Comparison of ENCODE assay signal across 10 mouse cellular contexts in the genomic region with DNA sequence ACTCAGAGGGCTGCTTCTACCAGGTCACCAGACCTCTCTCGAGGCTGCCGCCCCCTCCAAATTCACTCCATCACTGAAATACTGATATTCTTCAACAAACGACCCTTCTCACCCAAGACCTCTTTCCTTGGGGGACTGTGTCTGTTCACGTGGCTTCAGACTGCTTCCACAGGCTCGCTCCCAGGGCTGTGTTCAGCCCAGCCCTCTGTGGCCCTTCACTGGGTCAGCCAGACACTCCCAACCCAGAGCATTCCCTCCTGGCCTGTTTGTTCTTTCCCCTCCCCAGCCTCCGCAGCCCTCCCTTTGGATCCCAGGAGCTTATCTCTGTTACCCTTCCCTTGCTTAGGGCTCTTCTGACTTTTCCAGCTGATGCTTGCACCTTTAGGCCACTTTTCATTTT. TPM values are rescaled to one million over a fixed set of nuclear protein-coding genes. Genes with fewer than 3 reads are reported as not detected.
A peak's percentile ranks its signal among the peaks of the same experiment; 100 is the strongest.
DNase-seq lines count a peak whose midpoint lies in the region; ATAC-seq and TF ChIP-seq lines count a peak whose summit lies in the region.
"Had no signal": no experiment of that assay in that cellular context is flagged by ENCODE, and none has a peak within 500 bp of the region (broad histone marks: within the 10 kb centered on the region; RNA-seq: fewer than 3 reads in every experiment).

No protein-coding gene starts in this region.

- no peak overlapping the region for H3K4me3 ChIP-seq in forebrain, embryonic 10.5 days
- no peak overlapping the region for H3K4me3 ChIP-seq in forebrain, embryonic 14.5 days (ENCODE audit: low read depth, low read length)
- H3K4me3 ChIP-seq in lung, embryonic 16.5 days (ENCODE audit: low read length) = no peak overlapping the region
- no peak overlapping the region for H3K4me3 ChIP-seq in stomach, postnatal 0 days (ENCODE audit: low read depth, low read length)
- H3K4me3 ChIP-seq: embryonic facial prominence, embryonic 12.5 days had no signal

- H3K9me3 ChIP-seq in forebrain, embryonic 10.5 days = no peaks in the 10 kb centered on the region
- H3K9me3 ChIP-seq in forebrain, embryonic 14.5 days (replicated peaks; ENCODE audit: control insufficient read depth, low read length) = no peaks in the 10 kb centered on the region
- H3K9me3 ChIP-seq in lung, embryonic 16.5 days (ENCODE audit: control insufficient read depth, low read length) = no peaks in the 10 kb centered on the region
- no peaks in the 10 kb centered on the region for H3K9me3 ChIP-seq in stomach, postnatal 0 days (ENCODE audit: control insufficient read depth, low read length)
- H3K9me3 ChIP-seq: embryonic facial prominence, embryonic 12.5 days had no signal

- no peak for DNase-seq in forebrain, embryonic 10.5 days (ENCODE audit: extremely low spot score, low spot score)
- no peak for DNase-seq in forebrain, embryonic 14.5 days (ENCODE audit: low spot score)
- no peak for DNase-seq in lung, postnatal 14 days
- DNase-seq in heart, postnatal 36 days = peak; percentile 50 to 57
- DNase-seq in stomach, postnatal 0 days (ENCODE audit: low spot score) = no peak
- no peak for DNase-seq in thymus, postnatal 14 days

- TF ChIP-seq EP300 in stomach, postnatal 0 days (optimal IDR thresholded peaks at IDR 0.05) = no peak

- no peak overlapping the region for H3K4me2 ChIP-seq in forebrain, embryonic 14.5 days (ENCODE audit: low read length)
- H3K4me2 ChIP-seq in lung, embryonic 16.5 days (ENCODE audit: low read depth, low read length) = no peak overlapping the region
- 0 out of 2 replicates have a peak overlapping the region, but pooled peaks have one; percentile 5 for H3K4me2 ChIP-seq in stomach, postnatal 0 days (replicated peaks; ENCODE audit: low read depth)
- H3K4me2 ChIP-seq: embryonic facial prominence, embryonic 12.5 days had no signal

- H3K4me1 ChIP-seq in forebrain, embryonic 10.5 days = peaks cover 26% of the 10 kb centered on the region
- 0 out of 2 replicates have a peak, but pooled peaks cover 2% of the 10 kb centered on the region for H3K4me1 ChIP-seq in forebrain, embryonic 14.5 days (ENCODE audit: control insufficient read depth, insufficient read depth, low read length)
- peaks cover 41% of the 10 kb centered on the region for H3K4me1 ChIP-seq in lung, embryonic 16.5 days (replicated peaks; ENCODE audit: control insufficient read depth, insufficient read depth, low read length)
- peaks cover 13% of the 10 kb centered on the region; the same call in 1 of the 2 replicates for H3K4me1 ChIP-seq in stomach, postnatal 0 days (replicated peaks; ENCODE audit: control insufficient read depth, insufficient read depth)

- 70% methylated on average over 6 of the region's 6 CpGs for WGBS in forebrain, embryonic 10.5 days
- 73% methylated on average over 6 of the region's 6 CpGs for WGBS in forebrain, embryonic 14.5 days
- 43% methylated on average over 6 of the region's 6 CpGs for WGBS in lung, embryonic 16.5 days
- 39% methylated on average over 6 of the region's 6 CpGs for WGBS in stomach, postnatal 0 days

- no peak for TF ChIP-seq CTCF in stomach, postnatal 0 days (IDR thresholded peaks at IDR 0.05; ENCODE audit: low read depth)

- intact Hi-C loops in heart, postnatal 36 days (cut with DNase I) = loop anchor here (5.0 kb wide), 1 partner anchor 141 kb away; a partner anchor contains a TSS

- peaks cover 11% of the 10 kb centered on the region for H3K36me3 ChIP-seq in forebrain, embryonic 10.5 days (replicated peaks)
- H3K36me3 ChIP-seq in forebrain, embryonic 14.5 days (ENCODE audit: control insufficient read depth, insufficient read depth, low read length) = 0 out of 2 replicates have a peak, but pooled peaks cover 3% of the 10 kb centered on the region
- H3K36me3 ChIP-seq in lung, embryonic 16.5 days (ENCODE audit: control insufficient read depth, insufficient read depth, low read length) = no peaks in the 10 kb centered on the region
- H3K36me3 ChIP-seq in stomach, postnatal 0 days (ENCODE audit: control insufficient read depth, insufficient read depth, low read length) = no peaks in the 10 kb centered on the region
- H3K36me3 ChIP-seq: embryonic facial prominence, embryonic 12.5 days had no signal

- H3K27ac ChIP-seq in forebrain, embryonic 10.5 days = 0 out of 2 replicates have a peak overlapping the region, but pooled peaks have one; percentile 15
- no peak overlapping the region for H3K27ac ChIP-seq in forebrain, embryonic 14.5 days (ENCODE audit: low read depth, low read length)
- H3K27ac ChIP-seq in lung, embryonic 16.5 days (ENCODE audit: low read length) = peak overlapping the region; percentile 92
- peak overlapping the region; percentile 88 for H3K27ac ChIP-seq in stomach, postnatal 0 days (replicated peaks)
- H3K27ac ChIP-seq: embryonic facial prominence, embryonic 12.5 days had no signal

- no peaks in the 10 kb centered on the region for H3K27me3 ChIP-seq in forebrain, embryonic 10.5 days (ENCODE audit: poor library complexity, severe bottlenecking)
- no peaks in the 10 kb centered on the region for H3K27me3 ChIP-seq in forebrain, embryonic 14.5 days (replicated peaks; ENCODE audit: control insufficient read depth, insufficient read depth, low read length)
- H3K27me3 ChIP-seq in lung, embryonic 16.5 days (ENCODE audit: control insufficient read depth, insufficient read depth, low read depth, low read length) = no peaks in the 10 kb centered on the region
- H3K27me3 ChIP-seq in stomach, postnatal 0 days (ENCODE audit: control insufficient read depth, insufficient read depth, low read length) = no peaks in the 10 kb centered on the region
- H3K27me3 ChIP-seq: embryonic facial prominence, embryonic 12.5 days had no signal

- no peak for ATAC-seq in forebrain, embryonic 14.5 days
- ATAC-seq in lung, embryonic 16.5 days (ENCODE audit: low read depth) = no peak
- no peak for ATAC-seq in stomach, postnatal 0 days (ENCODE audit: low FRiP score, low TSS enrichment)
- ATAC-seq in erythroid progenitor cell, adult 5-6 weeks (replicated peaks; ENCODE audit: low FRiP score, poor library complexity, severe bottlenecking) = no peak
- ATAC-seq: hindbrain, postnatal 0 days had no signal

- H3K9ac ChIP-seq in forebrain, embryonic 14.5 days (ENCODE audit: low read length) = no peak overlapping the region
- H3K9ac ChIP-seq in lung, embryonic 16.5 days (ENCODE audit: low read length) = peak overlapping the region; percentile 21; the same call in 1 of the 2 replicates
- peak overlapping the region; percentile 5; the same call in 1 of the 2 replicates for H3K9ac ChIP-seq in stomach, postnatal 0 days (ENCODE audit: low read length)
- H3K9ac ChIP-seq: embryonic facial prominence, embryonic 12.5 days had no signal

RNA-seq across cellular contexts. Expression of a gene that starts 14.3 kb away (rescaled TPM):
- polyA plus RNA-seq in forebrain, embryonic 10.5 days (2016; fragmentation: Nextera tagmentation; extraction: Ambion mirVana) = 29.7 and 30.9 TPM in 2 replicates
- 14.3 and 14.6 TPM in 2 replicates for polyA plus RNA-seq in forebrain, embryonic 14.5 days (2014; fragmentation: Nextera tagmentation; extraction: Ambion mirVana)
- polyA plus RNA-seq in lung, embryonic 16.5 days (2015; fragmentation: Nextera tagmentation; extraction: Ambion mirVana) = 18.5 and 22.2 TPM in 2 replicates
- 10 to 100 TPM; 10.3 to 13.8 TPM for total RNA-seq in heart, postnatal 36 days (2021)
- polyA plus RNA-seq in stomach, postnatal 0 days (2015; fragmentation: Nextera tagmentation; extraction: Ambion mirVana) = 5.8 and 7.1 TPM in 2 replicates
- total RNA-seq in erythroid progenitor cell, adult 5-6 weeks (2015; ENCODE audit: low replicate concordance) = 52.4 and 62.0 TPM in 2 replicates
- 13.1 and 27.8 TPM in 2 replicates for total RNA-seq in erythroid progenitor cell, adult 5-6 weeks (2017; ENCODE audit: low replicate concordance)

RNA-seq across cellular contexts. Expression of a gene that starts 24.7 kb away (rescaled TPM):
- polyA plus RNA-seq in forebrain, embryonic 10.5 days (2016; fragmentation: Nextera tagmentation; extraction: Ambion mirVana) = 36.8 and 40.7 TPM in 2 replicates
- 19.0 and 21.9 TPM in 2 replicates for polyA plus RNA-seq in forebrain, embryonic 14.5 days (2014; fragmentation: Nextera tagmentation; extraction: Ambion mirVana)
- polyA plus RNA-seq in lung, embryonic 16.5 days (2015; fragmentation: Nextera tagmentation; extraction: Ambion mirVana) = 28.1 and 35.4 TPM in 2 replicates
- total RNA-seq in heart, postnatal 36 days (2021) = 10 to 100 TPM; 12.8 to 13.9 TPM
- polyA plus RNA-seq in stomach, postnatal 0 days (2015; fragmentation: Nextera tagmentation; extraction: Ambion mirVana) = 56.7 and 57.1 TPM in 2 replicates
- 57.0 and 70.6 TPM in 2 replicates for total RNA-seq in erythroid progenitor cell, adult 5-6 weeks (2015; ENCODE audit: low replicate concordance)
- 74.7 and 92.1 TPM in 2 replicates for total RNA-seq in erythroid progenitor cell, adult 5-6 weeks (2017; ENCODE audit: low replicate concordance)

RNA-seq across cellular contexts. Expression of a gene that starts 40.6 kb away (rescaled TPM):
- polyA plus RNA-seq in forebrain, embryonic 10.5 days (2016; fragmentation: Nextera tagmentation; extraction: Ambion mirVana) = 0.36 and 0.40 TPM in 2 replicates
- polyA plus RNA-seq in forebrain, embryonic 14.5 days (2014; fragmentation: Nextera tagmentation; extraction: Ambion mirVana) = 0.09 TPM in 1 of 2 replicates, not detected in the other
- polyA plus RNA-seq in lung, embryonic 16.5 days (2015; fragmentation: Nextera tagmentation; extraction: Ambion mirVana) = 50.5 and 60.2 TPM in 2 replicates
- 1 to 10 TPM in 1 of 2 experiments, under 1 TPM in 1; 0.73 to 1.8 TPM for total RNA-seq in heart, postnatal 36 days (2021)
- polyA plus RNA-seq in stomach, postnatal 0 days (2015; fragmentation: Nextera tagmentation; extraction: Ambion mirVana) = 112 and 116 TPM in 2 replicates
- total RNA-seq in erythroid progenitor cell, adult 5-6 weeks (2015; ENCODE audit: low replicate concordance) = not detected in 2 replicates
- 0.26 TPM in 1 of 2 replicates, not detected in the other for total RNA-seq in erythroid progenitor cell, adult 5-6 weeks (2017; ENCODE audit: low replicate concordance)

RNA-seq across cellular contexts. Expression of a gene that starts 44.7 kb away (rescaled TPM):
- polyA plus RNA-seq in forebrain, embryonic 10.5 days (2016; fragmentation: Nextera tagmentation; extraction: Ambion mirVana) = 1.8 and 2.1 TPM in 2 replicates
- 0.17 TPM in 1 of 2 replicates, not detected in the other for polyA plus RNA-seq in forebrain, embryonic 14.5 days (2014; fragmentation: Nextera tagmentation; extraction: Ambion mirVana)
- 0.59 and 0.62 TPM in 2 replicates for polyA plus RNA-seq in lung, embryonic 16.5 days (2015; fragmentation: Nextera tagmentation; extraction: Ambion mirVana)
- under 1 TPM in 1 of 2 experiments, not detected in 1; 0.14 TPM for total RNA-seq in heart, postnatal 36 days (2021)
- 21.2 and 22.0 TPM in 2 replicates for polyA plus RNA-seq in stomach, postnatal 0 days (2015; fragmentation: Nextera tagmentation; extraction: Ambion mirVana)
- not detected in 2 replicates for total RNA-seq in erythroid progenitor cell, adult 5-6 weeks (2015; ENCODE audit: low replicate concordance)
- not detected in 2 replicates for total RNA-seq in erythroid progenitor cell, adult 5-6 weeks (2017; ENCODE audit: low replicate concordance)

RNA-seq across cellular contexts. Expression of a gene that starts 52.2 kb away (rescaled TPM):
- polyA plus RNA-seq in forebrain, embryonic 10.5 days (2016; fragmentation: Nextera tagmentation; extraction: Ambion mirVana) = 107 and 111 TPM in 2 replicates
- polyA plus RNA-seq in forebrain, embryonic 14.5 days (2014; fragmentation: Nextera tagmentation; extraction: Ambion mirVana) = 91.2 and 98.4 TPM in 2 replicates
- polyA plus RNA-seq in lung, embryonic 16.5 days (2015; fragmentation: Nextera tagmentation; extraction: Ambion mirVana) = 67.5 and 70.6 TPM in 2 replicates
- 10 to 100 TPM; 22.7 to 23.7 TPM for total RNA-seq in heart, postnatal 36 days (2021)
- 61.7 and 64.9 TPM in 2 replicates for polyA plus RNA-seq in stomach, postnatal 0 days (2015; fragmentation: Nextera tagmentation; extraction: Ambion mirVana)
- 7.9 and 9.6 TPM in 2 replicates for total RNA-seq in erythroid progenitor cell, adult 5-6 weeks (2015; ENCODE audit: low replicate concordance)
- total RNA-seq in erythroid progenitor cell, adult 5-6 weeks (2017; ENCODE audit: low replicate concordance) = 21.6 and 25.2 TPM in 2 replicates

Comparison
In these comparisons a context has a peak if more than half of its experiments do, and no peak if none do; other contexts are left out.
1. DNase-seq: peak in heart, postnatal 36 days (2 of 2); none in forebrain, embryonic 10.5 days (single experiment), forebrain, embryonic 14.5 days (single experiment), lung, postnatal 14 days (single experiment), stomach, postnatal 0 days (single experiment) and thymus, postnatal 14 days (single experiment).
2. RNA of a gene that starts 40.6 kb away (polyA plus RNA-seq): 112 to 116 TPM in stomach, postnatal 0 days and 50.5 to 60.2 TPM in lung, embryonic 16.5 days; 0.36 to 0.40 TPM in forebrain, embryonic 10.5 days and 0.09 TPM in forebrain, embryonic 14.5 days; every median in the first group is over 10 times any median in the second.